Mouse (Mus musculus) testis, adult 2 months (tissue): ENCODE measurements around the gene Homer1. TPM values are rescaled to one million over a fixed set of nuclear protein-coding genes. Genes with fewer than 3 reads are reported as not detected.

Experiments used
- H3K27ac ChIP-seq: fragments of 200-500 bp; 2 replicates; pipeline ENCODE4 v1.5.1; 2012; ENCODE audit warnings: low read depth, low read length; ENCODE audit not compliant: control insufficient read depth, insufficient read depth
- H3K27me3 ChIP-seq: fragments of 200-500 bp; 2 replicates; pipeline ENCODE4 v1.6.1; 2012; ENCODE audit warnings: mild to moderate bottlenecking, low read length, moderate library complexity; ENCODE audit not compliant: control insufficient read depth, insufficient read depth
- H3K36me3 ChIP-seq: fragments of 200-500 bp; 2 replicates; pipeline ENCODE4 v1.6.1; 2012; ENCODE audit warnings: mild to moderate bottlenecking, low read length; ENCODE audit not compliant: control insufficient read depth, insufficient read depth
- H3K4me1 ChIP-seq: fragments of 200-500 bp; 2 replicates; pipeline ENCODE4 v1.6.1; 2012; ENCODE audit warnings: low read length; ENCODE audit not compliant: control insufficient read depth, insufficient read depth
- H3K4me3 ChIP-seq: fragments of 200-500 bp; 2 replicates; pipeline ENCODE4 v1.5.1; 2012; ENCODE audit warnings: low read depth, mild to moderate bottlenecking, low read length, moderate library complexity, mixed read lengths; ENCODE audit not compliant: control insufficient read depth
- CTCF ChIP-seq: fragments of 200-500 bp; IDR thresholded peaks from 2 replicates; pipeline ENCODE4 v1.5.1; 2012; ENCODE audit warnings: low read depth, mild to moderate bottlenecking, inconsistent platforms, low read length, moderate library complexity; ENCODE audit not compliant: control insufficient read depth, insufficient read depth, insufficient replicate concordance
- POLR2A ChIP-seq: fragments of 200-500 bp; IDR thresholded peaks from 2 replicates; pipeline ENCODE4 v1.6.1; 2012; ENCODE audit warnings: low read depth, mild to moderate bottlenecking, inconsistent platforms, low read length, moderate library complexity; ENCODE audit not compliant: control insufficient read depth
- polyA plus RNA-seq: library from polyadenylated mRNA; depleted of rRNA; stranded (reverse); fragments of >200 nt; gene quantifications from 2 replicates; pipeline ENCODE4 v1.2.3, GENCODE M21; 2012

The Homer1 gene
- polyA plus RNA-seq, 1 experiment = 4.7 TPM

DNA sequence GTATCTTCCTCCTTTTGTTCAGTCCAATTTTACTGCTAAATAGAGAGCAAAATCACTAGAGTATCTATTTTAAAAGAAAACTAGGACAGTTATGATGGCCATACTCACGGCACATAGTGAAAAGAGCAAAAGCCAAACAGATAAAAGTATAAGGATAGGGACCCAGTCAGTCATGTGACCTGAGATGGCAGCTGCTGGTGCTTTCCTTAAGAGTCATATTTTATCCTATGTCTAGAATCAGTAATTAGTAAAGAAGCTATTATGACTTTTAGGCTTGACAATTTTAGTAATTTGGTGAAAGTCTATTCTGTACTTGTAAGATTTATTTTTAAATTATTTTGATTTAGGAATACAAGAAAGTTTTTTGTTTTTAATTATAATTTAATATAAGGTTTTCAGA is 59.1 kb downstream of the Homer1 start:
- H3K36me3 ChIP-seq = no peaks in the 10 kb centered on the region
- H3K27me3 ChIP-seq = no peaks in the 10 kb centered on the region
- H3K4me3 ChIP-seq = no peak overlapping the region
- H3K4me1 ChIP-seq = no peaks in the 10 kb centered on the region
- no peak overlapping the region for H3K27ac ChIP-seq
- no peak for TF ChIP-seq CTCF
- TF ChIP-seq POLR2A = no peak

GRCm38 (mm10) chr13:93367555-93367954 is 68.1 kb downstream of the Homer1 start:
- Histone ChIP-seq H3K27me3 (no peaks in the 10 kb centered on the region), H3K4me1 (no peaks in the 10 kb centered on the region), H3K36me3 (no peaks in the 10 kb centered on the region), H3K4me3 (no peak overlapping the region), H3K27ac (no peak overlapping the region)
- TF ChIP-seq POLR2A = no peak
- no peak for TF ChIP-seq CTCF

GRCm38 (mm10) chr13:93368812-93369584 is 69.6 kb downstream of the Homer1 start:
- no peaks in the 10 kb centered on the region for H3K4me1 ChIP-seq
- H3K27ac ChIP-seq = no peak overlapping the region
- no peaks in the 10 kb centered on the region for H3K36me3 ChIP-seq
- TF ChIP-seq CTCF (no peak), POLR2A (no peak)
- no peak overlapping the region for H3K4me3 ChIP-seq
- H3K27me3 ChIP-seq = no peaks in the 10 kb centered on the region

DNA sequence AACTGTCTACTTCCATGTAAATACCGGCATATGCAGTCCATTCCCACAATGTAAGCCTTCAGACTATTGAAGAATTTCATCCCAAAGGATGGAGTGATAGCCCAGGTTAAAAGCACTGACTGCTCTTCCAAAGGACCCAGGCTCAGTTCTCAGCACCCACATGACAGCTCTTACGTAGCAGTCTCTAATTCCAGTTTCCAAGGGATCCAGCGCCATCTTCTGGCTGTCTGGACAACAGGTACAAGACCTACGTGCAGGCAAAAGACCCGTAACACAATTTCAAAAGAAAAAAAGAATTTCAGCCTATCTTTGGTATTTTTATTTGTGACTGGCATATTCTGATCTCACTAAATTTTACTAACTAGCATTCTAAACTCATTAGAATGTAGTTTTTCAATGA is 75.0 kb downstream of the Homer1 start:
- no peak overlapping the region for H3K4me3 ChIP-seq
- no peaks in the 10 kb centered on the region for H3K4me1 ChIP-seq
- H3K36me3 ChIP-seq = no peaks in the 10 kb centered on the region
- H3K27me3 ChIP-seq = no peaks in the 10 kb centered on the region
- H3K27ac ChIP-seq = no peak overlapping the region
- no peak for TF ChIP-seq CTCF
- no peak for TF ChIP-seq POLR2A

- Histone ChIP-seq H3K27me3 (no peaks in the 10 kb centered on the region), H3K4me1 (no peaks in the 10 kb centered on the region), H3K27ac (no peak overlapping the region), H3K4me3 (no peak overlapping the region), H3K36me3 (no peaks in the 10 kb centered on the region)
- TF ChIP-seq CTCF (no peak), POLR2A (no peak)
Measured at GRCm38 (mm10) chr13:93378493-93378892, 79.1 kb downstream of the Homer1 start.

DNA sequence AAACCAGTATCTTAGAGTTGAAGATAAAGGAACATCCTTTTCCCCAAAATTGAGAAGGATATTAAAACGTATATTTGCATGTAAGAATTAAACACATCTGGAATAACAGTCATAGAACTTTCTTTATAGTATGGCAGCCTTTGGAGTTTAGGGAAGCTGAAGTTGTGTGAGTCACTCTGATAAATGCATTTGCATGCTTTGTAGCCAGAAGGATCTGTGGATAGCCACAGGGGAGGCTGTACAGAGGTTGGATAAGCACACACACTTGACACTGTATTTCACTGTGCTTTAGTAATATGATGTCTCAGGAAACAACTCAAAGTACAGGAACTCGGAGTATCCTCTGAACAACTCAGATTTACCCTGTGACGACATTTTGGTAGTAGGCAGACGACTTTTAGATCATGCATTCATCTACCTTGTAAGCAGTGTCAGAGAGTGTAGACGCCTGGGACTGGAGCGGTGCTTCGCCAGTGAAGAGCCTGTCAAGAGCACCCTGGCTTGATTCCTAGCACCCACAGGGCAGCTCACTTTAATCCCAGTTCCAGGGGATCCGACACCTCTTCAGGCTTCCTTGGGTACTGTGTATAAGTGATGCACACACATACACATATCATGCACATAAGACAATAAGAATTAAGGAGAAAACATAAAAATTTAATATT is 81.1 kb downstream of the Homer1 start:
- Histone ChIP-seq H3K36me3 (no peaks in the 10 kb centered on the region), H3K4me1 (no peaks in the 10 kb centered on the region), H3K4me3 (no peak overlapping the region), H3K27ac (no peak overlapping the region), H3K27me3 (no peaks in the 10 kb centered on the region)
- no peak for TF ChIP-seq POLR2A
- TF ChIP-seq CTCF = no peak

DNA sequence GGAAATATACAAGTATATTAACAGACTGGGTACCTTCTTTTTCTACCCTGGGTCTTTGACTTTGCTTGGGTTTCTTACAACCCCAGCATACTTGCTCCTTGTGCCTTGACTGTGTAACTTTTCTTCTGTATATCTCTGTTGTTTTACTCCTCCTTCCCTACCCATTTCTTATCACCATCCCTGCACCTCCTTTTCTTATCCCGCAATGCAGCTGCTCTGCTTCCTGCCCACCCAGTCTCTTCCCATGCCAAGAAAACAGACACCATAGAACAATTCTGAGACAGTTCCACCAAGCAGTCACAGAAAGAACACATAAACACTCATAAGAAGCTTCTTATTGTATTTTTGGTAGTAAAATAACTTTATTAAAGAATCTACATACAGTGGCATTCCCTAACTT is 81.9 kb downstream of the Homer1 start:
- Histone ChIP-seq H3K36me3 (no peaks in the 10 kb centered on the region), H3K4me1 (no peaks in the 10 kb centered on the region), H3K4me3 (no peak overlapping the region), H3K27me3 (no peaks in the 10 kb centered on the region), H3K27ac (no peak overlapping the region)
- TF ChIP-seq POLR2A = no peak
- TF ChIP-seq CTCF = no peak

GRCm38 (mm10) chr13:93383092-93383491 is 83.7 kb downstream of the Homer1 start:
- TF ChIP-seq CTCF (no peak), POLR2A (no peak)
- H3K27me3 ChIP-seq = no peaks in the 10 kb centered on the region
- H3K4me1 ChIP-seq = no peaks in the 10 kb centered on the region
- no peak overlapping the region for H3K4me3 ChIP-seq
- no peaks in the 10 kb centered on the region for H3K36me3 ChIP-seq
- H3K27ac ChIP-seq = no peak overlapping the region
